Mouse (Mus musculus) erythroblast, embryonic 14.5 days (primary cell): ENCODE data around the gene Socs7. TPM values are rescaled to one million over a fixed set of nuclear protein-coding genes. Genes with fewer than 3 reads are reported as not detected.

Source experiments
- H3K27me3 ChIP-seq: 2 replicates; pipeline ENCODE4 v1.6.1; 2012; ENCODE audit warnings: inconsistent platforms; ENCODE audit not compliant: control insufficient read depth
- H3K36me3 ChIP-seq: 2 replicates; pipeline ENCODE4 v1.6.1; 2012; ENCODE audit warnings: mild to moderate bottlenecking, inconsistent platforms; ENCODE audit not compliant: control insufficient read depth
- H3K4me1 ChIP-seq: 2 replicates; pipeline ENCODE4 v1.6.1; 2012; ENCODE audit warnings: inconsistent platforms; ENCODE audit not compliant: control insufficient read depth
- H3K4me3 ChIP-seq: replicated peaks from 2 replicates; pipeline ENCODE3; 2012; ENCODE audit warnings: moderate library complexity, mild to moderate bottlenecking, inconsistent platforms
- H3K9me3 ChIP-seq: 2 replicates; pipeline ENCODE4 v1.6.1; 2012; ENCODE audit warnings: low read length, inconsistent platforms, mixed read lengths; ENCODE audit not compliant: control insufficient read depth
- GATA1 ChIP-seq: IDR thresholded peaks from 2 replicates; pipeline ENCODE4 v1.6.1; 2012; ENCODE audit warnings: low read length, inconsistent platforms, mixed read lengths
- TAL1 ChIP-seq: IDR thresholded peaks from 3 replicates; pipeline ENCODE4 v1.6.1; 2012; ENCODE audit warnings: low read length, inconsistent platforms, mixed read lengths
- polyA plus RNA-seq: library from polyadenylated mRNA; stranded (reverse); fragments of >175 nt; gene quantifications from 2 replicates; pipeline ENCODE4 v1.2.3, GENCODE M21; 2012

Socs7 gene
- polyA plus RNA-seq, 1 experiment = 0.19 TPM

- TF ChIP-seq GATA1 = no peak
- no peak for TF ChIP-seq TAL1
- peaks cover 86% of the 10 kb centered on the region for H3K4me1 ChIP-seq
- H3K4me3 ChIP-seq = no peak overlapping the region
- H3K36me3 ChIP-seq = peaks cover 24% of the 10 kb centered on the region
- H3K27me3 ChIP-seq = no peaks in the 10 kb centered on the region
- no peaks in the 10 kb centered on the region for H3K9me3 ChIP-seq
Observed at GRCm38 (mm10) chr11:97432015-97432414, 69.7 kb downstream of the Socs7 start.

- TF ChIP-seq GATA1 = no peak
- TF ChIP-seq TAL1 = no peak
- H3K4me3 ChIP-seq = no peak overlapping the region
- H3K9me3 ChIP-seq = no peaks in the 10 kb centered on the region
- peaks cover 86% of the 10 kb centered on the region for H3K4me1 ChIP-seq
- peaks cover 30% of the 10 kb centered on the region for H3K36me3 ChIP-seq
- H3K27me3 ChIP-seq = no peaks in the 10 kb centered on the region
Observed at GRCm38 (mm10) chr11:97432983-97433539, 70.7 kb downstream of the Socs7 start.

GRCm38 (mm10) chr11:97434121-97434520 is 71.8 kb downstream of the Socs7 start:
- Histone ChIP-seq H3K9me3 (no peaks in the 10 kb centered on the region), H3K4me3 (no peak overlapping the region), H3K27me3 (no peaks in the 10 kb centered on the region), H3K4me1 (peaks cover 86% of the 10 kb centered on the region), H3K36me3 (peaks cover 38% of the 10 kb centered on the region)
- TF ChIP-seq TAL1 (no peak), GATA1 (no peak)

DNA sequence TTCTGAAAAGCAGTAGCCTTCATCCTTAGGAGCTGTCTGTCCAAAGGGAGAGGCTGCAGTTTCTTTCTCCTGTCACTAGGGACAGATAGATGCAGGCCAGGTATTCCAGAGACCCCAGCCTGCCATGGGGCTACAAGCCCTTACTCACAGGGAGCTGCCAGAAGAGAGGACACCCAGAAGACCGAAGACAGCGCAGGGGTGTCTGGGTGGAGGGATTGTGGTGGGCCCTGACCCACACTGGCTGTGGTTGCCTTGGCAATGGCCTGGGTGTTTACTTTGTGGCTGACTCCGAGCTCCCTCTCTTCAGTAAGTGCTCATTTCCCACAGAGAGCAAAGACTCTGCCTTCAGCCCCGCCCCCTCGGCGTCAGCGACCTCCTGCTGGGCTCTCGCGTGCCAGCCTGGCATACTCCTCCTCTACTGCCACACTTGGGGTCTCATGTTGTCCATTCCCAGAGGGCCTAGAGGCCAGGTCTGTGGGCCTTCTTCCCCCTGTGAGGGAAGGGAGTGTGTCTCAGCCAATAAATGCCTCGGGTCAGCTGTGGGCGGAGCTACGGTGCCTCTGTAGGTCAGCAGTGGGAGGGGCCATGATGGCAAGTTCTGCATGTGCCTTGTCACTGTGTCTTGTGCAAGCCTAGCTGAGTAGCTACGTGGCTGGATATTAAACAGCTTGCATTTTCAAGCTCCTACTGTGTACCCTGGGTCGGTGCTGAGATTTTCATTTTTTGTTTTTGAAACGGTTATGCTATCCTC is 72.5 kb downstream of the Socs7 start:
- Histone ChIP-seq H3K9me3 (no peaks in the 10 kb centered on the region), H3K4me1 (peaks cover 86% of the 10 kb centered on the region), H3K27me3 (no peaks in the 10 kb centered on the region), H3K4me3 (peak overlapping the region; percentile 71), H3K36me3 (peaks cover 33% of the 10 kb centered on the region)
- no peak for TF ChIP-seq TAL1
- TF ChIP-seq GATA1 = no peak

GRCm38 (mm10) chr11:97435808-97436491 is 73.6 kb downstream of the Socs7 start:
- TF ChIP-seq GATA1 = no peak
- no peak for TF ChIP-seq TAL1
- Histone ChIP-seq H3K4me3 (peak overlapping the region; percentile 71), H3K36me3 (peaks cover 36% of the 10 kb centered on the region), H3K4me1 (peaks cover 89% of the 10 kb centered on the region), H3K9me3 (no peaks in the 10 kb centered on the region), H3K27me3 (no peaks in the 10 kb centered on the region)

GRCm38 (mm10) chr11:97437745-97438144 is 75.4 kb downstream of the Socs7 start:
- no peaks in the 10 kb centered on the region for H3K9me3 ChIP-seq
- TF ChIP-seq GATA1 (no peak), TAL1 (no peak)
- H3K4me1 ChIP-seq = peaks cover 90% of the 10 kb centered on the region
- H3K36me3 ChIP-seq = peaks cover 44% of the 10 kb centered on the region
- H3K27me3 ChIP-seq = no peaks in the 10 kb centered on the region
- H3K4me3 ChIP-seq = no peak overlapping the region

GRCm38 (mm10) chr11:97438868-97439267 is 76.5 kb downstream of the Socs7 start:
- peaks cover 92% of the 10 kb centered on the region for H3K4me1 ChIP-seq
- H3K9me3 ChIP-seq = no peaks in the 10 kb centered on the region
- peaks cover 49% of the 10 kb centered on the region for H3K36me3 ChIP-seq
- H3K27me3 ChIP-seq = no peaks in the 10 kb centered on the region
- H3K4me3 ChIP-seq = peak overlapping the region; percentile 19
- TF ChIP-seq GATA1 (no peak), TAL1 (no peak)

DNA sequence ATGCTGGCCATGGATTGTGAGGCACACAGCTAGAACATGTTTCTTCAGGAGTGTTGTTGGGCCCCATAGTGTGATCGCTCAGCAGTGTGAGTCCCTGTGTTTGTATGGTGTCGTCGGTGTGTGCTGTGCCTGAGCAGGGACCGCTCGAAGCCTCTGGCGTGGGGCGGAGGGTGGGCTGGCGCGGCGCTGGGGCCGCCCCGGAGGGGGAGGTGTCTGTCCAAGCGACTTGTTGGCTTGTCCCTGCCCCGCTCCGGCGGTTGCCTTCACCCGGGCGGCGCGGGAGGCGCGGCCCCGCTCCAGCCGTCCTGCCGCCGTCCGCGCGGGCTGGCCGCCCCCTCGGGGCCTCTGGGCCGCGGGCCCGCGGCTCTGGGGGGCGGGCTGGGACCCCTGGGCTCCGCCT is 77.6 kb downstream of the Socs7 start:
- no peaks in the 10 kb centered on the region for H3K9me3 ChIP-seq
- peaks cover 60% of the 10 kb centered on the region for H3K36me3 ChIP-seq
- H3K4me3 ChIP-seq = peak overlapping the region; percentile 86
- H3K27me3 ChIP-seq = no peaks in the 10 kb centered on the region
- H3K4me1 ChIP-seq = peaks cover 95% of the 10 kb centered on the region
- no peak for TF ChIP-seq GATA1
- no peak for TF ChIP-seq TAL1

DNA sequence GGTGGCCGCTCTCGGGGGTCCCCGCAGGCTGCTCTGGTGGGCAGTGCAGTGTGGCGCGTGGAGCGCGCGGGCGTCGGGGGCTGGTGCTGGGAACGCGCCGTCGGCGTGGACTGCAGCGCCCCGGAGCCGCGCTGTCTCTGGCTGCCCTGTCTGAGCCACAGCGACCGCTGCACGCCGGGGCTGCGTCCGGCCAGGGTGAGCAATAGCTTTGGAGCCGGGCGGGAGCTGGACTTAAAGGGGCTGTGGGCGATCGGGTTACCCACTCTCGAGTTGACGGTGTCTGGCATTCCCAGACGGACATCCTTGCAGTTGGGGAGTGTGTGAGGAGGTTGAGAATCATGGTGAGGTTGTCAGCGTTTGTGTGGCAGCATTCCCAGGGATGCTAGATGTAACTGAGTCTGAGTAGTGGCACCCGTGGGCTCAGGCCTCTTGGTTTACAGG is 78.1 kb downstream of the Socs7 start:
- no peak for TF ChIP-seq GATA1
- no peak for TF ChIP-seq TAL1
- no peaks in the 10 kb centered on the region for H3K27me3 ChIP-seq
- peaks cover 95% of the 10 kb centered on the region for H3K4me1 ChIP-seq
- H3K4me3 ChIP-seq = peak overlapping the region; percentile 86
- peaks cover 65% of the 10 kb centered on the region for H3K36me3 ChIP-seq
- no peaks in the 10 kb centered on the region for H3K9me3 ChIP-seq
